ENCODE assay signal across 27 mouse cellular contexts in the genomic region with DNA sequence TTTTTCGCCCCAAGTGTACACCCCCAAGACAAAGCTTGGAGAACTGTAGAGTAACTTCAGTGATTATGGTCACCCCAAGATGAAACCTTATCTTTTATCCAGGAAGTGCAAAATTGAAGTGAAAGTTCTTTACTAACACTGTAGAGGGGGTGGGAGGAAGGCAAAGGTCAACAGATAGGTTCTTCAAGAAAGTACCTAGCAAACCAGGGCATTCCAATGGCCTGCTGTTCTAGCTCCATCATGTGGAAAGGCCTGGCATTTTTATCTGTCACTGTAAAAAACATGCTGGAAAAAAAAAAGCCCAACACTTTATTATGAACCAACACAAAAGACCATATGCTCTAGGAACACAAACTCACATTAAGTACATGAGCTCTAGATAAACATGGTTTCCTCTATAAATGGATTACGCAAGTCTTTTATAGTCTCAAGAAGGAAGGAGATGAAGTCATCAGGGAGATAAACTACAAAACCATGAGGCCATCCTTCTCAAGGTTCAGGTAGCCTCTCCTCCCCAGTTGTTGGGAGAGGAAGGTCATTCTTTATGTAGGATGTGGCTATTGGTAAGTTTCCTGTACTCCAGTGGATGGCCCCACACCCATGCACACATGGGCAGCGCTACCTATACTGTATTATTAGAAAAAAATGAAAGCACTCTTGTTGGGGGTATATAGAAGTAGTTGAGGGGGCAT. TPM values are rescaled to one million over a fixed set of nuclear protein-coding genes. Genes with fewer than 3 reads are reported as not detected.
A peak's percentile ranks its signal among the peaks of the same experiment; 100 is the strongest.
DNase-seq lines count a peak whose midpoint lies in the region; ATAC-seq and TF ChIP-seq lines count a peak whose summit lies in the region.
"Had no signal": no experiment of that assay in that cellular context is flagged by ENCODE, and none has a peak within 500 bp of the region (broad histone marks: within the 10 kb centered on the region; RNA-seq: fewer than 3 reads in every experiment).

No protein-coding gene starts in this region.

- H3K9ac ChIP-seq in forebrain, postnatal 0 days = no peak overlapping the region
- H3K9ac ChIP-seq in forebrain, embryonic 11.5 days (ENCODE audit: low read length) = no peak overlapping the region
- no peak overlapping the region for H3K9ac ChIP-seq in intestine, embryonic 14.5 days (ENCODE audit: low read length)
- H3K9ac ChIP-seq: forebrain, embryonic 13.5 days; heart, embryonic 13.5 days; limb, embryonic 15.5 days; liver, embryonic 15.5 days; midbrain, embryonic 12.5 days; neural tube, embryonic 13.5 days had no signal

- H3K9me3 ChIP-seq in forebrain, postnatal 0 days (ENCODE audit: low read length) = no peaks in the 10 kb centered on the region
- H3K9me3 ChIP-seq in forebrain, embryonic 11.5 days (ENCODE audit: control insufficient read depth, low read length) = no peaks in the 10 kb centered on the region
- H3K9me3 ChIP-seq in intestine, embryonic 14.5 days (ENCODE audit: control insufficient read depth, low read length) = no peaks in the 10 kb centered on the region
- H3K9me3 ChIP-seq: forebrain, embryonic 13.5 days; heart, embryonic 13.5 days; limb, embryonic 15.5 days; liver, embryonic 15.5 days; midbrain, embryonic 12.5 days; neural tube, embryonic 13.5 days had no signal

- H3K36me3 ChIP-seq in forebrain, postnatal 0 days (ENCODE audit: insufficient read depth) = no peaks in the 10 kb centered on the region
- no peaks in the 10 kb centered on the region for H3K36me3 ChIP-seq in forebrain, embryonic 11.5 days (ENCODE audit: control insufficient read depth, insufficient read depth, low read length)
- no peaks in the 10 kb centered on the region for H3K36me3 ChIP-seq in intestine, embryonic 14.5 days (ENCODE audit: control insufficient read depth, insufficient read depth, low read length)
- H3K36me3 ChIP-seq: heart, embryonic 13.5 days; limb, embryonic 15.5 days; liver, embryonic 15.5 days; midbrain, embryonic 12.5 days; neural tube, embryonic 13.5 days had no signal

- H3K27me3 ChIP-seq in forebrain, postnatal 0 days (ENCODE audit: insufficient read depth, low read length) = no peaks in the 10 kb centered on the region
- no peaks in the 10 kb centered on the region for H3K27me3 ChIP-seq in forebrain, embryonic 11.5 days (ENCODE audit: control insufficient read depth, insufficient read depth, low read length)
- no peaks in the 10 kb centered on the region for H3K27me3 ChIP-seq in intestine, embryonic 14.5 days (replicated peaks; ENCODE audit: control insufficient read depth, insufficient read depth, low read length)
- H3K27me3 ChIP-seq: forebrain, embryonic 13.5 days; heart, embryonic 13.5 days; liver, embryonic 15.5 days; midbrain, embryonic 12.5 days had no signal

- 0 out of 2 replicates have a peak, but pooled peaks have one; percentile 10 for TF ChIP-seq CTCF in forebrain, postnatal 0 days (IDR thresholded peaks at IDR 0.05; ENCODE audit: low read depth)
- TF ChIP-seq CTCF in layer of hippocampus, adult 2 months (conservative IDR thresholded peaks at IDR 0.05) = peak; percentile 62

- no peak overlapping the region for H3K4me2 ChIP-seq in forebrain, postnatal 0 days (ENCODE audit: low read depth)
- H3K4me2 ChIP-seq in forebrain, embryonic 11.5 days (ENCODE audit: low read depth, low read length, severe bottlenecking) = no peak overlapping the region
- H3K4me2 ChIP-seq in intestine, embryonic 14.5 days (ENCODE audit: low read length) = no peak overlapping the region
- H3K4me2 ChIP-seq: forebrain, embryonic 13.5 days; heart, embryonic 13.5 days; limb, embryonic 15.5 days; liver, embryonic 15.5 days; midbrain, embryonic 12.5 days; neural tube, embryonic 13.5 days had no signal

- DNase-seq in forebrain, postnatal 0 days = no peak
- DNase-seq in forebrain, embryonic 11.5 days (ENCODE audit: low spot score) = no peak
- DNase-seq in layer of hippocampus, adult 2 months (ENCODE audit: low spot score in 2 of 2) = no peak
- DNase-seq in layer of hippocampus, adult 11-12 months (ENCODE audit: low spot score) = no peak
- DNase-seq in 3T3-L1 (ENCODE audit: low read depth, low spot score) = peak; percentile 11
- DNase-seq in intestine, embryonic 14.5 days (ENCODE audit: low spot score) = no peak
- DNase-seq in spleen, postnatal 36 days (ENCODE audit: low spot score in 2 of 2) = no peak
- DNase-seq: adrenal gland, adult 2 months; cerebellum, adult 9-10 months; heart, postnatal 4 days; layer of hippocampus, postnatal 36 days; right cerebral cortex, adult 18-20 months; thymus, postnatal 25 days had no signal

- no peak overlapping the region for H3K27ac ChIP-seq in forebrain, postnatal 0 days (ENCODE audit: low read depth, low read length)
- H3K27ac ChIP-seq in forebrain, embryonic 11.5 days (ENCODE audit: low read depth, low read length) = no peak overlapping the region
- H3K27ac ChIP-seq in layer of hippocampus, adult 2 months = no peak overlapping the region
- H3K27ac ChIP-seq in intestine, embryonic 14.5 days (ENCODE audit: low read depth) = no peak overlapping the region
- H3K27ac ChIP-seq: forebrain, embryonic 13.5 days; heart, embryonic 13.5 days; limb, embryonic 15.5 days; liver, embryonic 15.5 days; midbrain, embryonic 12.5 days; neural tube, embryonic 13.5 days had no signal

- H3K4me1 ChIP-seq in forebrain, postnatal 0 days (ENCODE audit: insufficient read depth) = no peaks in the 10 kb centered on the region
- H3K4me1 ChIP-seq in forebrain, embryonic 11.5 days (replicated peaks; ENCODE audit: control insufficient read depth, insufficient read depth, low read length) = no peaks in the 10 kb centered on the region
- no peaks in the 10 kb centered on the region for H3K4me1 ChIP-seq in intestine, embryonic 14.5 days (replicated peaks; ENCODE audit: control insufficient read depth, insufficient read depth, low read length)
- H3K4me1 ChIP-seq: forebrain, embryonic 13.5 days; heart, embryonic 13.5 days; limb, embryonic 15.5 days; liver, embryonic 15.5 days; midbrain, embryonic 12.5 days; neural tube, embryonic 13.5 days had no signal

- 93% methylated on average over 3 of the region's 3 CpGs for WGBS in forebrain, postnatal 0 days
- 85% methylated on average over 3 of the region's 3 CpGs for WGBS in forebrain, embryonic 11.5 days
- WGBS in intestine, embryonic 14.5 days = 82% methylated on average over 3 of the region's 3 CpGs

- ATAC-seq in forebrain, postnatal 0 days = no peak
- ATAC-seq in forebrain, embryonic 11.5 days (replicated peaks; ENCODE audit: low FRiP score) = no peak
- ATAC-seq in intestine, embryonic 14.5 days (replicated peaks; ENCODE audit: low FRiP score, low TSS enrichment, low read depth) = peak; percentile 47; the same call in 1 of the 2 replicates
- no peak for ATAC-seq in granulocyte monocyte progenitor cell, adult 5-6 weeks (replicated peaks; ENCODE audit: poor library complexity, severe bottlenecking)
- ATAC-seq: forebrain, embryonic 13.5 days; hindbrain, embryonic 16.5 days had no signal

- H3K4me3 ChIP-seq in forebrain, postnatal 0 days (ENCODE audit: low read depth, low read length) = no peak overlapping the region
- H3K4me3 ChIP-seq in forebrain, embryonic 11.5 days (ENCODE audit: low read depth, low read length) = no peak overlapping the region
- no peak overlapping the region for H3K4me3 ChIP-seq in layer of hippocampus, adult 2 months
- H3K4me3 ChIP-seq in intestine, embryonic 14.5 days (ENCODE audit: low read depth, low read length) = no peak overlapping the region
- H3K4me3 ChIP-seq: forebrain, embryonic 13.5 days; heart, embryonic 13.5 days; limb, embryonic 15.5 days; liver, embryonic 15.5 days; midbrain, embryonic 12.5 days; neural tube, embryonic 13.5 days had no signal

RNA-seq across cellular contexts. Expression of gene Trap1a, which starts 33.5 kb away (rescaled TPM):
- total RNA-seq in forebrain, postnatal 0 days (2014; rRNA removed) = not detected in 2 replicates
- not detected in 2 replicates for polyA plus RNA-seq in forebrain, postnatal 0 days (2015; fragmentation: Nextera tagmentation; extraction: Ambion mirVana)
- not detected in 2 replicates for polyA plus RNA-seq in forebrain, embryonic 11.5 days (2014; fragmentation: Nextera tagmentation; extraction: Ambion mirVana)
- total RNA-seq in layer of hippocampus, adult 2 months (2021) = not detected
- not detected in 2 replicates for polyA plus RNA-seq in intestine, embryonic 14.5 days (2014; fragmentation: Nextera tagmentation; extraction: Ambion mirVana)
- total RNA-seq in granulocyte monocyte progenitor cell, adult 5-6 weeks (2014; fragmentation: Nextera tagmentation) = not detected in 2 replicates
- total RNA-seq in granulocyte monocyte progenitor cell, adult 5-6 weeks (2017) = not detected in 2 replicates
- total RNA-seq: adrenal gland, adult 2 months; common myeloid progenitor, adult 5-6 weeks; heart, postnatal 4 days; layer of hippocampus, adult 18-20 months; layer of hippocampus, postnatal 36 days; left cerebral cortex, postnatal 36 days had no signal
- polyA plus RNA-seq: adrenal gland, adult 2 months; embryonic facial prominence, embryonic 11.5 days; forebrain, embryonic 13.5 days; gonadal fat pad, adult 2 months; hindbrain, embryonic 16.5 days; kidney, embryonic 14.5 days; limb, embryonic 15.5 days; liver, embryonic 15.5 days; midbrain, embryonic 12.5 days; neural tube, embryonic 13.5 days had no signal
